Mouse (Mus musculus) heart, adult 2 months (tissue): ENCODE results near the gene Nabp1.

Experiments used
- CTCF ChIP-seq: fragments of 200-600 bp; IDR thresholded peaks from 2 replicates; pipeline ENCODE4 v1.8.1; 2022; ENCODE audit warnings: antibody characterized with exemption, mild to moderate bottlenecking, moderate library complexity
- EP300 ChIP-seq: fragments of 200-500 bp; IDR thresholded peaks from 2 replicates; pipeline ENCODE4 v1.6.1; 2011; ENCODE audit warnings: low read depth, low read length, control low read depth; ENCODE audit not compliant: insufficient read depth
- POLR2A ChIP-seq: fragments of 200-500 bp; IDR thresholded peaks from 2 replicates; pipeline ENCODE4 v1.6.1; 2011; ENCODE audit warnings: mild to moderate bottlenecking, low read depth, low read length, control low read depth; ENCODE audit not compliant: insufficient read depth

DNA sequence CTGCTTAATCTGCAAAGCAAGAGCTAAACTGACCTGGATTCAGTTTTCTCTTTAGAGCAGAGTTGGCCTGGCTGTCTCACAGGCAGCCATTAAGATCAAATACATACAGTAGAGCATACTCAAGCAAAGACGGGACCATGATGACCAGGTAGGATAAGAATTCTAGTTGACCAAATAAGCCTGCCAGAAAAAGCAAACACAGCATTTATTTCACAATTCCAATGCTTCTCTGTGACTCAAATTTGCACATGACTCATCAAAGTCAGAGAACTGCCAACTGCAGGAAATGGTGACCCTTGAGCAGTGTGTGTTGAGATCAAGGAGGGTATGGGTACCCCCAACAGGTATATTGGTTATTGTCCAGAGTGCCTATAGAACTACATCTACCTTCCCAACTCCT, 27.4 kb upstream of the Nabp1 start:
- TF ChIP-seq POLR2A, result no peak
- no peak for TF ChIP-seq CTCF
- TF ChIP-seq EP300, result no peak
